Mouse (Mus musculus): ENCODE results near the gene Map1b. TPM values are rescaled to one million over a fixed set of nuclear protein-coding genes. Genes with fewer than 3 reads are reported as not detected.
A peak's percentile ranks its signal among the peaks of the same experiment; 100 is the strongest.

The Map1b gene
- total and polyA plus RNA-seq, 3 experiments = 2.1 to 14.6 (median 10.2) TPM

GRCm38 (mm10) chr13:99517836-99518235, 1.5 kb upstream of the Map1b start:
- no peaks in the 10 kb centered on the region for H3K36me3 ChIP-seq (ENCODE audit: control insufficient read depth, insufficient read depth, low read length)
- TF ChIP-seq CTCF (IDR thresholded peaks at IDR 0.05) (no peak), EP300 (IDR thresholded peaks at IDR 0.05; ENCODE audit: insufficient read depth, low read depth, low read length) (no peak), POLR2A (IDR thresholded peaks at IDR 0.05; ENCODE audit: insufficient read depth, low read depth, low read length) (no peak)
- no peaks in the 10 kb centered on the region for H3K27me3 ChIP-seq (ENCODE audit: control insufficient read depth, insufficient read depth, low read length)
- 91% methylated on average over 5 of the region's 5 CpGs for WGBS
- peaks cover 3% of the 10 kb centered on the region for H3K4me1 ChIP-seq (ENCODE audit: control insufficient read depth, insufficient read depth, low read length)
- DNase-seq = no peak
- no peaks in the 10 kb centered on the region for H3K79me2 ChIP-seq (replicated peaks; ENCODE audit: control insufficient read depth, insufficient read depth, low read length)
- H3K27ac ChIP-seq = no peak overlapping the region
- H3K4me3 ChIP-seq = no peak overlapping the region
- no peak overlapping the region for H3K9ac ChIP-seq (ENCODE audit: low read depth, low read length)
- intact Hi-C loops (cut with DNase I) = no loop called here

DNA sequence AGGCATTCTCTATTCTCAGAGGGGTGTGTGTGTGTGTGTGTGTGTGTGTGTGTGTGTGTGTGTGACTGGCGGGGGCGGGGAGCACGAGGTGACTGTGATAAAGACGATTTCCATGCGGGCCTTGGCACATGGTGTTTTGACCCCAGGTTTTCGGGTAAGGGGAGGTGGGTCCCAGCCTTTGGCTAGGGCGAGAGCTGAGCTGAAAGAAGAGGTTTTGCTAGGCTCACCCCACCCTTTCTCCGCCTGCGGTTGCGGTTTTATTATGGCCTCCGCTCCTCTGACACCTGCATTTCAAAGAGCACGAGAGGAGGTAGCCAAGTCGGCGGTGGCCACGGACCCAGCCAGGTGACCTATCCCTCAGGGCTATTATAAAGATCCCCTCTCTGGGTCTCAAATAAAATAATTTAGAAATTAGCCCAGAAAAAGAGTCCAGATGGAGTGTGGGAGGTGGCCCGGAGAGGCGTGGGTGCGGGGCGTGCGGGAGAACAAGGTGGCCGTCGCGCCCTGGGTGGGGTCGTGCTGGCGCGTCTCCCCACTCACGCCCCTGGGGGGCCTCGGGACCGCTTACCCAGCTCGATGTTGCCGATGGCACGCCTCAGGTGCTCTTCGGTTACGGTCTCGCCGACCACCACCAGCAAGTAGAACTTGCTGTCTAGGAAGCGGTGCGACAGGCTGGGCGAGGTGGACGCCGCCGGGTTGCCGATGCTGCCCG, 448 bp downstream of the Map1b start:
- TF ChIP-seq EP300 (IDR thresholded peaks at IDR 0.05; ENCODE audit: insufficient read depth, low read depth, low read length) (no peak), CTCF (IDR thresholded peaks at IDR 0.05) (no peak), POLR2A (IDR thresholded peaks at IDR 0.05; ENCODE audit: insufficient read depth, low read depth, low read length) (no peak)
- under 1% methylated on average over 44 of the region's 44 CpGs for WGBS
- H3K36me3 ChIP-seq (ENCODE audit: control insufficient read depth, insufficient read depth, low read length) = no peaks in the 10 kb centered on the region
- peak overlapping the region; percentile 54 for H3K27ac ChIP-seq
- no peaks in the 10 kb centered on the region for H3K27me3 ChIP-seq (ENCODE audit: control insufficient read depth, insufficient read depth, low read length)
- intact Hi-C loops (cut with DNase I) = no loop called here
- H3K79me2 ChIP-seq (replicated peaks; ENCODE audit: control insufficient read depth, insufficient read depth, low read length) = no peaks in the 10 kb centered on the region
- H3K9ac ChIP-seq (ENCODE audit: low read depth, low read length) = peak overlapping the region; percentile 78
- peak; percentile 13 to 37 for DNase-seq
- peaks cover 3% of the 10 kb centered on the region for H3K4me1 ChIP-seq (ENCODE audit: control insufficient read depth, insufficient read depth, low read length)
- peak overlapping the region; percentile 66 for H3K4me3 ChIP-seq

DNA sequence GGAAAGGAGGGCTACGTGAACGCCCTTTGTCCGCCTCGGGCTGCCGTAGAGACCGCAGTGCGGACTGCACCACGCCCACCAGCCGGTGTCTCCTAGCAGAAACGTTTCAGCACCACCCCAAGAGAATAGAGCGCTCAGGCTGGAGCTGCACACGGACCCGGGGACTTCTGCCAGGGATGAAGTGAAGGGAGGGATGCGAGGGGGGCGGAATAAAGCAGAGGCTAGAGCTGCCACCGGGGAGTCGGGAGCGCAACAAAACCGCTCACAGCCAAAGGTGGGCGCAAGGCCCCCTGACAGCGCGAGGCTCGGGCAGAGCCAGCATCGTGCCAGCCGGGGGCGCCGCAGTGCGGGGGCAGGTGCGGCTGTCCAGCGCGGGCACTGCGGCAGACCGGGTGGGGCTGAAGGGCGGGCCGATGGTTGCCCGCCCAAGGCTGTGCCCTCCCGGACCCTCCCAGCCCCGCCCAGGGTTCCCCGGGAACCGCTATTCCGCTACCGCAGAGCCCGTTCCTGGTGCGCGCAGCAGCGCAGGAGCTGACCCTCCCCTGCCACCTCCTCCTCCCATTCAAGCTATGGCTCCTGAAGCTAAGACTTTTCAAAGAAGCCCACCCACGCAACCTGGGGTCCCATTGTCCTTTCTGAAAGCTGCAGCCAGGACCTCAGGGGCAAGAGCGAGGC, 1.3 kb downstream of the Map1b start:
- H3K36me3 ChIP-seq (ENCODE audit: control insufficient read depth, insufficient read depth, low read length) = no peaks in the 10 kb centered on the region
- H3K27ac ChIP-seq = peak overlapping the region; percentile 64
- peak; percentile 45 for TF ChIP-seq CTCF (IDR thresholded peaks at IDR 0.05)
- TF ChIP-seq EP300 (IDR thresholded peaks at IDR 0.05; ENCODE audit: insufficient read depth, low read depth, low read length) = 0 out of 2 replicates have a peak, but pooled peaks have one; percentile 56
- TF ChIP-seq POLR2A (IDR thresholded peaks at IDR 0.05; ENCODE audit: insufficient read depth, low read depth, low read length) = peak; percentile 45; the same call in 1 of the 2 replicates
- 1% methylated on average over 40 of the region's 48 CpGs for WGBS
- peak overlapping the region; percentile 66 for H3K4me3 ChIP-seq
- H3K9ac ChIP-seq (ENCODE audit: low read depth, low read length) = peak overlapping the region; percentile 69
- peak; percentile 83 to 87 for DNase-seq
- intact Hi-C loops (cut with DNase I) = loop anchor here (5.0 kb wide), 2 partner anchors 103 to 322 kb away; no protein-coding TSS in a partner anchor
- H3K27me3 ChIP-seq (ENCODE audit: control insufficient read depth, insufficient read depth, low read length) = no peaks in the 10 kb centered on the region
- no peaks in the 10 kb centered on the region for H3K79me2 ChIP-seq (replicated peaks; ENCODE audit: control insufficient read depth, insufficient read depth, low read length)
- peaks cover 3% of the 10 kb centered on the region for H3K4me1 ChIP-seq (ENCODE audit: control insufficient read depth, insufficient read depth, low read length)

DNA sequence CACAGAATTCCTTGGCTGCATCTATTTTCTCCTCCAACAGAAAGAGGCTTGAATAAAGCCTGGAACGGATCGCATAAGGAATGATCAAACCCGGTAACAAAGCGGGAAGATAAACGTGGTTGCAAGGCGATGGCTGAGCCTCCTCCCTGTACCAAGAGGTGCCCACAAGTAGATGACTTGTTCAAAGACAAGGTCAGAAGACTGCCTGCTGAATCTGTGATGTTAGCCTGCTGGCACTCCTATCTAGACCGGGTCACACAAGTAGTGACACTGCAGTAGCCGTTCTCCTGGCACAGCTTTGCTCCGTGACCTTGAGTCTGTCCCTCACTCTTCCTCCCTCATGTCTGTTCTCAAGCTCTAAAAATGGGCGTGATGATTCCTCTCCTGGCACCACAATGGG, 2.4 kb downstream of the Map1b start:
- H3K4me3 ChIP-seq = peak overlapping the region; percentile 66
- no peaks in the 10 kb centered on the region for H3K27me3 ChIP-seq (ENCODE audit: control insufficient read depth, insufficient read depth, low read length)
- no peaks in the 10 kb centered on the region for H3K79me2 ChIP-seq (replicated peaks; ENCODE audit: control insufficient read depth, insufficient read depth, low read length)
- peak overlapping the region; percentile 64 for H3K27ac ChIP-seq
- H3K9ac ChIP-seq (ENCODE audit: low read depth, low read length) = no peak overlapping the region
- peak; percentile 15 to 30 for DNase-seq
- no peaks in the 10 kb centered on the region for H3K36me3 ChIP-seq (ENCODE audit: control insufficient read depth, insufficient read depth, low read length)
- intact Hi-C loops (cut with DNase I) = loop anchor here (1.0 to 5.0 kb wide), 3 partner anchors 102 to 323 kb away; no protein-coding TSS in a partner anchor
- TF ChIP-seq CTCF (IDR thresholded peaks at IDR 0.05) = no peak
- no peak for TF ChIP-seq POLR2A (IDR thresholded peaks at IDR 0.05; ENCODE audit: insufficient read depth, low read depth, low read length)
- TF ChIP-seq EP300 (IDR thresholded peaks at IDR 0.05; ENCODE audit: insufficient read depth, low read depth, low read length) = no peak
- 13% methylated on average over 10 of the region's 10 CpGs for WGBS
- H3K4me1 ChIP-seq (ENCODE audit: control insufficient read depth, insufficient read depth, low read length) = peaks cover 3% of the 10 kb centered on the region

- H3K27me3 ChIP-seq (ENCODE audit: control insufficient read depth, insufficient read depth, low read length) = no peaks in the 10 kb centered on the region
- TF ChIP-seq POLR2A (IDR thresholded peaks at IDR 0.05; ENCODE audit: insufficient read depth, low read depth, low read length) = no peak
- peak; percentile 75 for TF ChIP-seq CTCF (IDR thresholded peaks at IDR 0.05)
- TF ChIP-seq EP300 (IDR thresholded peaks at IDR 0.05; ENCODE audit: insufficient read depth, low read depth, low read length) = no peak
- H3K27ac ChIP-seq = no peak overlapping the region; the same call in 1 of the 2 replicates
- H3K4me1 ChIP-seq (ENCODE audit: control insufficient read depth, insufficient read depth, low read length) = peaks cover 3% of the 10 kb centered on the region
- H3K36me3 ChIP-seq (ENCODE audit: control insufficient read depth, insufficient read depth, low read length) = no peaks in the 10 kb centered on the region
- H3K4me3 ChIP-seq = no peak overlapping the region; the same call in 1 of the 2 replicates
- peak; percentile 58 to 67 for DNase-seq
- H3K79me2 ChIP-seq (replicated peaks; ENCODE audit: control insufficient read depth, insufficient read depth, low read length) = no peaks in the 10 kb centered on the region
- intact Hi-C loops (cut with DNase I) = loop anchor here (1.0 to 5.0 kb wide), 3 partner anchors 101 to 324 kb away; no protein-coding TSS in a partner anchor
- 9% methylated on average over 7 of the region's 7 CpGs for WGBS
- H3K9ac ChIP-seq (ENCODE audit: low read depth, low read length) = no peak overlapping the region
Observed at GRCm38 (mm10) chr13:99513138-99513537, 3.2 kb downstream of the Map1b start.

Data from heart, adult 2 months (tissue).